Mouse (Mus musculus) embryonic facial prominence, embryonic 14.5 days (tissue): Measurements from ENCODE around the gene Wdr31. TPM values are rescaled to one million over a fixed set of nuclear protein-coding genes. Genes with fewer than 3 reads are reported as not detected.

Experiments used
- ATAC-seq: fragments of 200-750 bp; cut with Nextera tagmentation; 2 replicates; pipeline ENCODE4 v1.8.0; 2017; ENCODE audit warnings: low read depth, moderate number of reproducible peaks, moderate TSS enrichment
- DNase-seq: peaks from one replicate; pipeline ENCODE4 v3.0.0-alpha.2; 2015; ENCODE audit warnings: low spot score
- H3K27ac ChIP-seq: fragments of 300-500 bp; sonication (generic); replicated peaks from 2 replicates; pipeline ENCODE4 v1.5.1; 2014; ENCODE audit warnings: low read depth, mild to moderate bottlenecking, low read length, moderate library complexity
- H3K27me3 ChIP-seq: fragments of 300-500 bp; sonication (generic); replicated peaks from 2 replicates; pipeline ENCODE4 v1.6.1; 2014; ENCODE audit warnings: low read length; ENCODE audit not compliant: control insufficient read depth, insufficient read depth
- H3K36me3 ChIP-seq: fragments of 300-500 bp; sonication (generic); 2 replicates; pipeline ENCODE4 v1.6.1; 2014; ENCODE audit warnings: low read length, mixed read lengths; ENCODE audit not compliant: control insufficient read depth, insufficient read depth
- H3K4me1 ChIP-seq: fragments of 300-500 bp; sonication (generic); 2 replicates; pipeline ENCODE4 v1.6.1; 2014; ENCODE audit warnings: antibody characterized with exemption, low read length; ENCODE audit not compliant: control insufficient read depth, insufficient read depth
- H3K4me2 ChIP-seq: fragments of 300-500 bp; sonication (generic); 2 replicates; pipeline ENCODE4 v1.6.1; 2014; ENCODE audit warnings: low read depth, mild to moderate bottlenecking, low read length, moderate library complexity, mixed read lengths
- H3K4me3 ChIP-seq: fragments of 300-500 bp; sonication (generic); 2 replicates; pipeline ENCODE4 v1.5.1; 2014; ENCODE audit warnings: low read depth, mild to moderate bottlenecking, low read length
- H3K9ac ChIP-seq: fragments of 300-500 bp; sonication (generic); 2 replicates; pipeline ENCODE4 v1.6.1; 2014; ENCODE audit warnings: low read depth, mild to moderate bottlenecking, low read length, moderate library complexity, mixed read lengths
- H3K9me3 ChIP-seq: fragments of 300-500 bp; sonication (generic); 2 replicates; pipeline ENCODE4 v1.6.1; 2016; ENCODE audit warnings: low read length; ENCODE audit not compliant: control insufficient read depth
- WGBS: fragments of 180-500 bp; shearing (Covaris S2); extraction: QIAGEN DNeasy Blood & Tissue Kit; methylation state at CpG from one replicate; pipeline ENCODE4 v1.1.7; 2014; 5-methylcytosine and 5-hydroxymethylcytosine counted together
- polyA plus RNA-seq: library from polyadenylated mRNA; unstranded; fragments of >200 nt; fragmentation: Nextera tagmentation; extraction: Ambion mirVana; gene quantifications from 2 replicates; pipeline ENCODE4 v1.2.1, GENCODE M21; 2014

The Wdr31 gene
- polyA plus RNA-seq, 1 experiment from 2014 or later = 5.3 TPM

DNA sequence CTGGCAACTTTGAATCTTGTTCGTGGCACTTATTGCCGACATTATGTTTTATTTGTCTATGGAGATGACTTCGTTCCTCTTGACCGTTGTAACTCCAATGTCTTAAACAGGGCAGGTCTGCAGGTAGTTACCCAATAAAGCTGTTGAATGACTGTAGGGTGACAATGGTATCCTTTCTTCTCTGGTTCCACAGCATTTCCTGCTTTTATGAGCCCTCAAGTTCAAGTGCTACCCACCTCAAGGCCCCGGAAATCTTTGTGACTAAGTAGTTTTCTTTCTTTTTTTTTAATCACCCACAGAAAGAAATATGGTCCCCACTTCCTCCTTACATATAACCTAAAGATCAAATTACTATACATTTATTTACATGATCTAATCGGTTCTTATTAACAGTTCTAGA, 5.1 kb upstream of the Wdr31 start:
- Histone ChIP-seq H3K27ac (no peak overlapping the region), H3K9ac (no peak overlapping the region), H3K4me1 (peaks cover 5% of the 10 kb centered on the region; the same call in 1 of the 2 replicates), H3K36me3 (no peaks in the 10 kb centered on the region), H3K27me3 (peaks cover 7% of the 10 kb centered on the region), H3K4me2 (no peak overlapping the region), H3K9me3 (no peaks in the 10 kb centered on the region), H3K4me3 (no peak overlapping the region)
- 88% methylated on average over 6 of the region's 6 CpGs for WGBS
- DNase-seq = no peak
- no peak for ATAC-seq

DNA sequence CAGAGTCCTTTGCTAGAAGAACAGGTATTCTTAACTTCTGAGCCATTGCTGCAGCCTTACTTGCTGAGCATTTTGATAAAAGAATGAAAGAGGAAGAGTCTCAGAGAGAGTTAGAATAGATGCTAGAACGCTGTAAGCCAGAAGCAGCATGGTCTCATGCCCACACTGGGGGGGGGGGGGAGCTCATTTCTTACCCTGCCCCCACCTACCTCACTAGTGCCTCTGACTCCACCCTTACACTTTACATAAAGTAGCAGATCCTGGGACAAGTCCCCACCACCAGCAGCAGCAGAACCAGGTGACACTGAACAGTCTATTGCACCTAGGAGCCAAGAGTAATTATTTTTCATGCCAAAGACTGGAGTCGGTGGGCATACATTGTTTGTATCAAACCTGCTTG, 4.4 kb upstream of the Wdr31 start:
- H3K4me1 ChIP-seq = peaks cover 8% of the 10 kb centered on the region
- H3K27ac ChIP-seq = no peak overlapping the region
- ATAC-seq = no peak
- no peak overlapping the region for H3K4me2 ChIP-seq
- no peaks in the 10 kb centered on the region for H3K9me3 ChIP-seq
- peaks cover 5% of the 10 kb centered on the region for H3K27me3 ChIP-seq
- H3K36me3 ChIP-seq = no peaks in the 10 kb centered on the region
- WGBS = 85% methylated on average over 2 of the region's 2 CpGs
- DNase-seq = no peak
- no peak overlapping the region for H3K4me3 ChIP-seq
- H3K9ac ChIP-seq = no peak overlapping the region

DNA sequence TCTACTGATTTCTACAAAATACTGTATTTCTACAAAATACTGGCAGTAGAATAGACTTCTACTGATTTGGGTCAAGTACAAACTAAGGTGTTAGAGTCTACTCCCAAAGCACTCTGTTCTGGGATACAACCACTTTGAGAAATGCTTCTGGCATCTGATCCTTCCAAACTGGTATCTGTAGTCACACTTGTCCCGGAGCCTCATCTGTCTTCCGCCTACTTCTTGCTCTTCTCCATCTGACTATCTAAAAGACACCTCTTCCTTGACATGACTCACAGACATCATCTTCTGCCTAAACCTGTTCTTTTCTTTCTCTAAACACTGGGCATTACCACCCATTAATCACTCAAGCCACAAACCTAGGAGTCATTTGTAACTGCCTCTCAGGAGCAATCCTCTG, 1.4 kb upstream of the Wdr31 start:
- H3K9me3 ChIP-seq = no peaks in the 10 kb centered on the region
- no peak overlapping the region for H3K4me3 ChIP-seq
- H3K27me3 ChIP-seq = no peaks in the 10 kb centered on the region
- no peaks in the 10 kb centered on the region for H3K36me3 ChIP-seq
- ATAC-seq (no peak), DNase-seq (no peak)
- WGBS = 89% methylated on average over 2 of the region's 2 CpGs
- no peak overlapping the region for H3K4me2 ChIP-seq
- H3K4me1 ChIP-seq = peaks cover 4% of the 10 kb centered on the region; the same call in 1 of the 2 replicates
- H3K9ac ChIP-seq = no peak overlapping the region
- H3K27ac ChIP-seq = no peak overlapping the region

DNA sequence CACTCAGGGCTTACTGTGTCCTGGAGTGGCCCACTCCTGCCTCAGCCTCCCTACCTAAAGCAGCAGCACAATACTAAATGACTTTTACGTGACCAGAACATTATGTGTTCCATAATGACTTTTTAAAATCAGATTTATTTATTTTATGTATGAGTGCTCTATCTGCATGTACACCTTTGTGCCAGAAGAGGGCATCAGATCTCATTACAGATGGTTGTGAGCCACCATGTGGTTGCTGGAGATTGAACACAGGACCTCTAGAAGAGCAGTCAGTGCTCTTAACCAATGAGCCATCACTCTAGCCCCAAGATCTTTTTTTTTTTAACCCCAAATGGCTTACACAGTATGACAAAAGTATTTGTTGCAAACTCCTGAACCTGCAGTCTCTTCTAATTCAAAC, 2.5 kb downstream of the Wdr31 start:
- no peak for ATAC-seq
- no peak for DNase-seq
- Histone ChIP-seq H3K27ac (no peak overlapping the region), H3K4me1 (peaks cover 4% of the 10 kb centered on the region; the same call in 1 of the 2 replicates), H3K36me3 (no peaks in the 10 kb centered on the region), H3K4me2 (no peak overlapping the region), H3K4me3 (no peak overlapping the region), H3K9ac (no peak overlapping the region), H3K9me3 (no peaks in the 10 kb centered on the region), H3K27me3 (no peaks in the 10 kb centered on the region)
- WGBS = 91% methylated on average over 1 of the region's 1 CpGs

DNA sequence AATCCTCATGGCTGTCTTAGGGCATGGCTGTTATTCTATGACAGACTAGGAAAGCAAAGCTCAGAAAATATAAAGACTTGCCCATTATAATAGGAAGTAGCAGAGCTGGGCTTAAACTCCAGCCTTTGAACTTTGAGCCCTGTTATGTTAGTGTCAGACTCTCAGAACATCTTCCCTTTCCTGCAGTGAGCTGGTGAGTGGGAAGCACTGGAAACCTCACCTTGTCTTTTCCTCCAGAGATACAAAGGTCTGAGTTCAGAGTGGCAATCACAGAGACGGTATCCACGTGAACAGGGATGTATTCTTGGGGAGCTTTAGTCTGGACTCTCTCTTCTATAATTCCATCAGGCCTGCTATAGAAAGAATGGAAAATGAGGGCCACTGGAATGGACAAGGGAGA, 7.6 kb downstream of the Wdr31 start:
- DNase-seq (no peak), ATAC-seq (no peak)
- Histone ChIP-seq H3K4me1 (no peaks in the 10 kb centered on the region), H3K4me3 (no peak overlapping the region), H3K27ac (no peak overlapping the region), H3K9me3 (no peaks in the 10 kb centered on the region), H3K36me3 (no peaks in the 10 kb centered on the region), H3K27me3 (no peaks in the 10 kb centered on the region), H3K9ac (no peak overlapping the region), H3K4me2 (no peak overlapping the region)
- 86% methylated on average over 2 of the region's 2 CpGs for whole genome bisulfite sequencing

DNA sequence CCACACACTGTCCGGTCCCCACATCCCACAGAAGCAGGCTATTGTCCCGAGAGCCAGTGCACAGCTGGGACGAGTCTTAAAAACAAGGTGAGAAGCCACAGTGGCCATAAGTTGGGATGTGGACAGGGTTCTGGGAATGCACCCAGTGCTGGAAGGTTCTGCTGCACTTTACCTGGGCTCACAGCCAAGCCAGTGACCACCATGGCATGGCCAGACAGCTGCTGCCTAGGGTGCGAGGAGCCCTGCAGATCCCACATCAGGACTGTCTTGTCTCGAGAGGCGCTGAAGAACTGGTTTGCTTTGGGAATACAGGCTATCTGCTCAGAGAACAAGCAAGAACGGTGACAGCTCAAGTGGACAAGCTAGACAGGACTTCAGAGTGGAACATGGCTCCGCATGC, 10.3 kb downstream of the Wdr31 start:
- no peak for DNase-seq
- WGBS = 86% methylated on average over 8 of the region's 8 CpGs

DNA sequence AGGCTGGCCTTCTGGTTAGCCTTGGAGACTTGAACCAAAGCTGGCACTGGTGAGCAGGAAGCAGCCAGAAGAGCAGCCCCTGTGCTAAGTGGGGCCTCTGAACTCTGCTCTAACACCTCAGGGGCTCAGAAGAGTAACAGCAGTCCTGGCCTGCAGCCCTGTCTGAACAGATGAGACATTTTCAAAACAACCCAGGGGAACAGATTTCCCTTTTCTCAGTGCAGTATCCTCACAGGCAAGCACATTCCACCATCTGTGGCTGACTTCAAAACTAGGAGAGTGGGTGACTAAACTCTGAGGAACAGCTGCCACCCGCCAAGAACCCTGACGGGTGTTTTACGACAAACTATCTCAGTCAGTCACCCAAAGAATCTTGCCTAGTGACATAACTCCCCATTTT, 11.6 kb downstream of the Wdr31 start:
- no peak overlapping the region for H3K9ac ChIP-seq
- ATAC-seq (no peak), DNase-seq (peak; percentile 20)
- no peak overlapping the region for H3K4me3 ChIP-seq
- H3K36me3 ChIP-seq = no peaks in the 10 kb centered on the region
- H3K4me2 ChIP-seq = no peak overlapping the region
- H3K27ac ChIP-seq = no peak overlapping the region
- H3K27me3 ChIP-seq = no peaks in the 10 kb centered on the region
- no peaks in the 10 kb centered on the region for H3K4me1 ChIP-seq
- no peaks in the 10 kb centered on the region for H3K9me3 ChIP-seq
- WGBS = 73% methylated on average over 3 of the region's 3 CpGs

More for the DNA sequence above, 10.3 kb downstream of the Wdr31 start:
- Histone ChIP-seq H3K9ac (no peak overlapping the region), H3K36me3 (no peaks in the 10 kb centered on the region), H3K9me3 (no peaks in the 10 kb centered on the region), H3K4me1 (no peaks in the 10 kb centered on the region), H3K4me3 (no peak overlapping the region), H3K27ac (no peak overlapping the region), H3K4me2 (no peak overlapping the region), H3K27me3 (no peaks in the 10 kb centered on the region)
- no peak for ATAC-seq

DNA sequence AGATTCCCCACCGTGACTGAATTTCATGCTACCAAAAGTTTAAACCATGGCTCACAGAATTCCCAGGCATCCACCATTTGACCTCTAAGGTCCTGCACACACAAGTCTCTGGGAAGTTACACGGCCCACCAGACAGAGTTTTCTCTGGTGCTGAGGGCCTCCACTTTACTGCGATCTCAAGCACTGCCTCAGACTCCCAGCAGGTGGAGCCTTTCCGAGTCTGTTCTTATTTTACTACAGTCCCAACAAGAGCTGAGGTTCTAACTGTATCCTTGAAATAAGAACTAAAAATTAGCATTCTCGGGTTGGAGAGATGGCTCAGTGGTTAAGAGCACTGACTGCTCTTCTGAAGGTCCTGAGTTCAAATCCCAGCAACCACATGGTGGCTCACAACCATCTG, 15.7 kb downstream of the Wdr31 start:
- ATAC-seq (0 out of 2 replicates have a peak, but pooled peaks have one; percentile 63), DNase-seq (peak; percentile 30)
- no peak overlapping the region for H3K4me3 ChIP-seq
- no peak overlapping the region for H3K4me2 ChIP-seq
- 46% methylated on average over 5 of the region's 5 CpGs for WGBS
- no peaks in the 10 kb centered on the region for H3K27me3 ChIP-seq
- H3K27ac ChIP-seq = no peak overlapping the region
- H3K36me3 ChIP-seq = no peaks in the 10 kb centered on the region
- H3K9me3 ChIP-seq = no peaks in the 10 kb centered on the region
- no peak overlapping the region for H3K9ac ChIP-seq
- no peaks in the 10 kb centered on the region for H3K4me1 ChIP-seq

DNA sequence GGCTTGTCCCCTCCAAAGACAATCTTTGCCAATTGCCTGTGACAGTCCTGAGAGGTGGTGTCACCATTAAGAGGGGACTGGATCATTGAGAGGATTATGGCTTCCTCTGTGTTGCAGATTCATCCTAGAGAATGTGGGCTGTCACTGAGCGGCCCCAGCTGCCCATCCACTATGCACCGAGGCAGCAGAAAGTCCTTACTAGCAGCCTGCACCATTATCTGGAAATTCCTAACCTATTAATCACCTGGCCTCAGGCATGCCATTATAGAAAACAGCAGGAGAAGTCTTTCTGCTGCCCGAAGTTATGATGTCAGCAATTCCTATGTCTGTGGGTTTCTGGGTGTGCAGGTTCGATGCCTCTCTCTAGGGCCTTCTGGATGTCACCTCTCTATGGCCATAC, 29.7 kb downstream of the Wdr31 start:
- H3K4me3 ChIP-seq = no peak overlapping the region

More for the DNA sequence above, 29.7 kb downstream of the Wdr31 start:
- ATAC-seq (no peak), DNase-seq (no peak)
- Histone ChIP-seq H3K4me2 (no peak overlapping the region), H3K4me1 (no peaks in the 10 kb centered on the region), H3K9me3 (no peaks in the 10 kb centered on the region), H3K27ac (no peak overlapping the region), H3K27me3 (no peaks in the 10 kb centered on the region), H3K36me3 (no peaks in the 10 kb centered on the region), H3K9ac (no peak overlapping the region)
- 60% methylated on average over 4 of the region's 4 CpGs for WGBS
